Mouse (Mus musculus) cerebellum, postnatal 4 days (tissue): ENCODE results near the gene Asic1.

ENCODE experiments used
- DNase-seq, 2 experiments: peaks; one replicate each; pipeline ENCODE4 v3.0.0; 2022; ENCODE audit warnings: low spot score in 2 of 2, mixed read lengths in 1 of 2

Asic1 gene

DNA sequence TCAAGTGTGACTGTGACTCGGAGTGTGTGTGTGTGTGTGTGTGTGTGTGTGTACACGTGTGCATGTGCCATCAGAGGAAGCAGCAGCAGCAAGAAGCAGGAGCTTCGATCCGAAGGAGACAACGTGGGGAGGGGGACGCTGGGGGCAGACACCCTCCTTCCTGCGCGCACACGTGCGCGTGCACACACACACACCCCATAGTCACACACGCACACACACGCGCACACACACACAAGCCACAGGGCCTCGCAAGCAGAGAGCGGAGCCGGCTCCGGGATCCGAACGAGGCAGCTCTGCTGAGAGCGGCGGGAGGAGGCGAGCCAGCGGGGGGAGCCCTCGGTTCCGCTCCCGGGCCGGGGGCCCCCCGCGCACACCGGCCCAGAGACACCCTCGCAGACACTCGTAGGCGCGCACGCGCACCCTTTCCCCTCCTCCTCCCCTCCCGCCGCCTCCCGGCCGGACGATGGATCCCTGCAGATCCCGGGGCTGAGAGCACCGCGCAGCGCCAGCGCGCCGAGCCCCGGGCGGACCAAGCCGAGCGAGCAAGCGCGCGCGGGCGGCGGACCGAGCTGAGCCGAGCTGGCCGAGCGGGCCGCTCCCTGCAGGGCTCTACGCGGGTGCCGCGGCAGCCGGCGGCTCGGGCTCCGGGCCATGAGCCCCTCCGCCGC lies at the start of gene Asic1:
Gene Asic1, plus strand, starts transcription at position 215 of the 668 bp plus-strand sequence.
- DNase-seq: peak; percentile 49 to 60

DNA sequence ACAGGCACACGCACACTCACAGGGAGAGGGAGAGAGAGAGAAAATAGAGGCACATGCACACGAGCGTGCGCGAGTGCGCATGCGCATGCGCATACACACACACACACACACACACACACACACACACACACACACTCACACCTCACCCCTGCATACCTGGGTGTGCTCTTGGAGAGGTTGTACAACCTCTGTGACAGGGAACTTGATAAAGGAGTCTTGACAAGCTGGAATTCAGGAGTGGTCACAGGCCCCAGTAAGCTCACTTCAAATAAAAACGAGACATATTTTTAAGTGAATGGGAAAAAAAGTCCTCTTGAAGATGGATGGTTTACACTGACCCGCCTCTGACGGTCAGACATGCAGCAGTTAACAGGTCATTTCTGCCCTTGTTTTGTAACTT lies 48.1 kb upstream of the Asic1 start:
- DNase-seq: no peak

GRCm38 (mm10) chr15:99631618-99632017 lies 38.5 kb upstream of the Asic1 start:
- no peak for DNase-seq

DNA sequence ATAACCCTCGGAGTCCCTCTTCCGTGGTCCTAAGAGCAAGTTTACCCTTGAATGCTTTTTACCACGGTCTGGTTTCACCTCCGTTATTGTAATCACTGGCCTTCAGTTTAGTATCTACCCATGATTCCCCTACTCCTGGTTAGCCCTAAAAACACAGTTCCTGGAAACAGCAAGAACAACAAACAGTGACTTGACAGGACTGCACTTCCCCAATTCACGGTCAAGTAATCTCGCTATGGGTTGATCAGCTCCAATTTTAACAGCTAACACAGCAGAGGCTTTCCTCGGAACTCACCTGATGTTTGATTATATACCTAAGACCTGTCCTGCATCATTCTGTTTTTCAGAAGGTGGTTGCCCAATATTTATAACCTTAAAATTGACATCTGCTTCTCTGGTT lies 35.5 kb upstream of the Asic1 start:
- no peak for DNase-seq

GRCm38 (mm10) chr15:99637405-99638123 lies 32.6 kb upstream of the Asic1 start:
- no peak for DNase-seq

GRCm38 (mm10) chr15:99638124-99638485 lies 32.1 kb upstream of the Asic1 start:
- DNase-seq: no peak

DNA sequence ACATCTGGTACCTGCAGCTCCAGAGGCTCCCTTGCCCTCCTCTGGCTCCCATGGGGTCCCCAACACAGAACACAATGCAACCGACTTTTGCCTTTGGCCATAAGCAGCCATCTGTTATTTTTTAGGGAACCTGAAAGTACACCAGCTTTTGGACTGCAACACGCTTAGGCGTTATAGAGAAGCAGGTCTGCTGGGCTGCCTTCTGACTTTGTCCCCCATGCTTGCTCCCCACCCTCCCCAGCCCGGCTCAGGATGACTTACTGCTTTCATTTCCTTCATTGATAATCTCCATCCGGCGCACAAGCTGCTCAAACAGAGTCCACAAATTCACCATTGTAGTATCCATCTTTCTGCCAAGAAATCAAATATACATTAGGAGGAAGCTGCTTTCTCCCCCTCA lies 27.5 kb upstream of the Asic1 start:
- DNase-seq: no peak

DNA sequence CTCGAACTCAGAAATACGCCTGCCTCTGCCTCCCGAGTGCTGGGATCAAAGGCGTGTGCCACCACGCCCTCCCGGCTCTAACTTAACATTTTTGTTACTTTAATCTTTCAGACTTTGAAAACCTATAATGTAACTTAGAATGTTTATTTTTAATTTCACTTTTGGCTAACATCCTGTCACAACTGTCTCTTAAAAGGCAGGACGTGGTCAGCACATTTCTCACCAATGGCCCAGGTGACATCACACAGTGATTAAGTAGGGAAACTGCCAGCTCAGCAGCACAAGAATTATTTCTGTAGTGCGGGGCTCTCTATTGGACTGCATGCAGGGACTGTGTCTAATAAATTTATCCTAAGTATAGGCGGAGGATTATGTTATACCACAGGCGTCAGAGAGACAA lies 26.3 kb upstream of the Asic1 start:
- no peak for DNase-seq

DNA sequence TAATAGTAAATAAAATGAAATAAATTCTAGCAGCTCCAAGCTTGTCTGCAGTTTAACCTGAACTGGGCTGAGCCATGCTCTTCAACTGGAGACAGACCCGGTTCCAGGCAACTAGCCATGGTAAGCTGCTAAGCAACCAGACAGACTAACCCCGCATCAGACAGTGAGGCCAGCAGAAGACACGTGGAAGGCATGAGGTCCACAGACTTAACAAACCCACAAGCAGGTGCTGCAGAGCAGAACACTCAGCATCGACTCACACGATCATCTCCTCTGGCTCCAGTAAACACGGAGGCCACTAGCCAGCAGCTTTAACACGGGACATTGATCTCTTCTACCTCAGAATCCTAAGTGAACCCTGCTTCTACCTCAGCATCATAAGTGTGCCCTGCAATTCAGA lies 25.4 kb upstream of the Asic1 start:
- DNase-seq: peak in 1 of 2 experiments; percentile 34

GRCm38 (mm10) chr15:99648326-99648725 lies 21.8 kb upstream of the Asic1 start:
- DNase-seq: no peak

DNA sequence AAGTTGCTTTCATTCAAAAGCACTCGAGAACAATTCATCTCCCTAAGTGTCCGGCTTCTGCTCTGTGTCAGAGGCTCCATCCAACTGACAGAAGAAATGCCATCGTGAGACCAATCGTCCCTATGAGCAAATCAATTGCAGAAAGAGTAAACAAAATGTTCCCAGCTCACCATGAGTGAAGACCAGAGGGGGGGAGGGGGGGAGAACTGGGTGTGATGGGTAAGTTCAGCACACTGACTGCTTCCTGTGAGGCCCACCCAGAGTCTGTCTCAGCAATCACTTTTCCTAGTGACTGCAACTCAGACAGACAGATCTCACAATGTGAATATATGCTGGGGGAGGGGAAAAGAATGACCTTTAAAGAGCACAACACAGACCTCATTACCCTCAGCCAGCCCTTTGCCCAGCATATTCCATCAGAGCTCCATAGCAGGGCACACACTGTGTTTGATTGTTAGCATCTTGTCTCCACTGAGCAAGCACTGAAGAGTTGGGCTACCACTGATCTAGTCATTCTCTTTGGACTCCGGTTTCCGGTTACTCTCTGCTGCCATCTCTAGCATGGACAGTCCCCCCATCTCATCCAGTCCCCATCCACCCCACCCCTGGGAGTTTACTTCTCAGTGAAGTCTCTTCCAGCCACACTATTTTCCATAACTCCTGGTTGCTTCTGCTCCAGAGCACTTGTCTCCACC lies 21.0 kb upstream of the Asic1 start:
- no peak for DNase-seq

- no peak for DNase-seq
These were observed 19.9 kb upstream of the Asic1 start for GRCm38 (mm10) chr15:99650304-99650703.

DNA sequence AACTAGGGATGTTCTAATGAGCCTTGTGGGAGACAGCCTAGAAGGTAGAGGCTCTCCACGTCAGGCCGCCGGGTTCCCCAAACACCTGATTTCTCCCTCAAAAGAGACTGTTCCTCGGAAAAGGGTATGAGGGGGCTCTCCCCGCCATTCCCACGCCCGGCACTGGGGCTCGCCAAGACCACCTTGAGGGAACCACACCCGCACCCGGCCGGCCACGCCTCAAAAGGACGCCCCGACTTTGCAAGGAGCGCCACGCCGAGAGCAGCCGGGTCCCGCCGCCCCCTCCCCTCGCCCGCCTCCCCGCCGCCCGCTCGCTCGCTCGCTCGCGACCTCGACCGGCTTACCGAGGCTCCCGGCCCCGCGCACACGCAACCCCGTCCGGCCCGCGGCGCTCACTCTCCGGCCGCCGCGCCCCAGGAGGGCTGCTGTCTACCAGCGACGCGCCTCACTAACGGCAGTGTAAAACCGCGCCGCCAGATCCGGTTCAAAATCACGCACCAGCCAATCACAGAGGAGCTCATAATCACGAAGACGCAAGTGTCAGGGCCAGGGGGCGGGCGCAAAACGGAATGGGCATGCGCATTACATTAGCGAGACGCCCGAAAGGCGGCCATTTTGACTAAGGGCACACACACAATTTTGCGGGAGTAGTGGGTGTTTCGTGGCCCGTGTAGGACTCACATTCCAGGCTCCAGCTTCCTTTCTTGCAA lies 18.9 kb upstream of the Asic1 start, which contains the start of gene Racgap1:
Gene Racgap1, minus strand, starts transcription at position 494 of the 710 bp plus-strand sequence.
- peak; percentile 91 to 96 for DNase-seq

DNA sequence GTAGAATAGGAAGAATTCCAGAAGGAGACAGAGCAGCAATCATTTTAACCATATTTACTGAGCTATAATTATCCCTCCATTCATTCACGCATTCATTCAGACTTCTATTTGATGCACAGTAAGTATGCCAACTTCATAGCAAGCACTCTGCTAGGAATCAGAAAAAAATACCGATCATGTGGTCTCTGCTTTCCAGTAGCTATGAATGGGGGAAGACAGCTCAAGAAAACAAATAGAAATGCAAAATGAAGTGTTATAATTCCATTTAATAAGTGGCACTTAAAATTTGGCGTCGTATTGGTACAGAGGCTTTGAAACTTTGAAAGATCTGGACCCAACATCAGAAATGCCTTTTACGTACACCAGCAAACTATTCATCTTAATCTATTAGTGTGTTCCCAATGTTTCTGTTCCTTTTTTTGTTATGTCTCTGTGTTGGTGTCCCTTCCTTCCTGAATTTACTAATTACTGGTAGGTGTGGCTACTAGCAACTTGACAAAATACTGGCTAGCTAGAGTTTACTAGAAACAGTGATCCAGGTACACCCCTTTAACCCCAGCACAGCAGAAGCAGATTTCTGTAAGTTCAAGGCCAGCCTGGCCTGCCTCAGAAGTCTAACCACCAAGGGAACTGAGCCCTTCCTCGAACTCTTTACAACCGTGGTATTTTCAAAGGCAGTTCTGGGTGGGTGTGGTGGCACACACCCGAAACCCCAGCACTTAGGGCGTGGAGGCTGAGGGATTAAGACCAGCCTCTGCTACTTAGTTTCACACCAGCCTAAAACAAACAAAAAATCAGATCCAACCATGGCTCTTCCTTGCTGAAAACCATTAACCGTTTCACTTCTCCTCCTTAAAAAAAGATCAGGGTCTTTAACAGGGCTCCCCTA lies 17.9 kb upstream of the Asic1 start:
- no peak for DNase-seq

DNA sequence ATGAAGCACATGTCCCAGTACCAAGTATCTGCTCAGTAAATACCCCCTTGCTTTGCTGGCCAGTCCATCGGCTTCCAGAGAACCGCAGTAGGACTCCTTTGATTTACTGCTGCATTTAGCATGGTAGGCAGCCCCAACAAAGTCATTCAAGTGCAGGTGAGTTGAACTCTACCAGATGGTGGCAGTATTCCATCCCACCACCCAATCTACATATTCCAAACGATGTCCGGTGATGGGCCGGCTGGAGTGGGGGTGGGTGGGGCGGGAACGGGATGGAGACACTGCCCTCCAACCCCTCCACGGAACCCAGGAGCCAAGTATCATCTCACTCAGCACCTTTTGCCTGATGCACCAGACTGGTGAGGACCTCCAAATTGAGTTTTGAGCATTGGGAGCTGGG lies 16.9 kb upstream of the Asic1 start:
- no peak for DNase-seq

- DNase-seq: no peak
These were observed 16.3 kb upstream of the Asic1 start for GRCm38 (mm10) chr15:99653876-99654275.

GRCm38 (mm10) chr15:99655956-99656355 lies 14.2 kb upstream of the Asic1 start:
- no peak for DNase-seq

GRCm38 (mm10) chr15:99658437-99658836 lies 11.7 kb upstream of the Asic1 start:
- DNase-seq: no peak

GRCm38 (mm10) chr15:99661121-99661830 lies 8.9 kb upstream of the Asic1 start:
- DNase-seq: no peak

GRCm38 (mm10) chr15:99662371-99662770 lies 7.8 kb upstream of the Asic1 start:
- DNase-seq: no peak
